Mouse (Mus musculus) midbrain, embryonic 15.5 days (tissue): Measurements from ENCODE around the gene Gm9837. TPM values are rescaled to one million over a fixed set of nuclear protein-coding genes. Genes with fewer than 3 reads are reported as not detected.
A peak's percentile ranks its signal among the peaks of the same experiment; 100 is the strongest.

ENCODE experiments used
- ATAC-seq: fragments of 200-750 bp; cut with Nextera tagmentation; replicated peaks from 2 replicates; pipeline ENCODE4 v1.8.0; 2017; ENCODE audit warnings: moderate TSS enrichment
- H3K27ac ChIP-seq: fragments of 300-500 bp; sonication (generic); 2 replicates; pipeline ENCODE4 v1.5.1; 2015; ENCODE audit warnings: mild to moderate bottlenecking, inconsistent platforms
- H3K27me3 ChIP-seq: fragments of 300-500 bp; sonication (generic); replicated peaks from 2 replicates; pipeline ENCODE4 v1.6.1; 2015; ENCODE audit warnings: inconsistent platforms
- H3K36me3 ChIP-seq: fragments of 300-500 bp; sonication (generic); replicated peaks from 2 replicates; pipeline ENCODE4 v1.6.1; 2015; ENCODE audit warnings: inconsistent platforms
- H3K4me1 ChIP-seq: fragments of 300-500 bp; sonication (generic); 2 replicates; pipeline ENCODE4 v1.6.1; 2015; ENCODE audit warnings: inconsistent platforms
- H3K4me2 ChIP-seq: fragments of 300-500 bp; sonication (generic); 2 replicates; pipeline ENCODE4 v1.6.1; 2015; ENCODE audit warnings: inconsistent platforms, mild to moderate bottlenecking, moderate library complexity
- H3K4me3 ChIP-seq: fragments of 300-500 bp; sonication (generic); 2 replicates; pipeline ENCODE4 v1.5.1; 2015; ENCODE audit warnings: mild to moderate bottlenecking, inconsistent platforms
- H3K9ac ChIP-seq: fragments of 300-500 bp; sonication (generic); 2 replicates; pipeline ENCODE4 v1.6.1; 2015; ENCODE audit warnings: mild to moderate bottlenecking, inconsistent platforms
- H3K9me3 ChIP-seq: fragments of 300-500 bp; sonication (generic); 2 replicates; pipeline ENCODE4 v1.6.1; 2016; ENCODE audit warnings: inconsistent platforms
- WGBS: fragments of 180-500 bp; shearing (Covaris S2); methylation state at CpG from one replicate; pipeline ENCODE4 v1.1.7; 2015; ENCODE audit warnings: mixed read lengths; 5-methylcytosine and 5-hydroxymethylcytosine counted together
- polyA plus RNA-seq: library from polyadenylated mRNA; unstranded; fragments of >200 nt; fragmentation: Nextera tagmentation; extraction: Ambion mirVana; gene quantifications from 2 replicates; pipeline ENCODE4 v1.2.1, GENCODE M21; 2015

The Gm9837 gene
- polyA plus RNA-seq, 1 experiment from 2014 or later: not detected

GRCm38 (mm10) chr11:53483159-53483891, 13.0 kb upstream of the Gm9837 start:
- WGBS: 82% methylated on average over 9 of the region's 9 CpGs
- Histone ChIP-seq H3K27me3 (peaks cover 66% of the 10 kb centered on the region), H3K4me2 (no peak overlapping the region), H3K9ac (no peak overlapping the region), H3K4me1 (peaks cover 27% of the 10 kb centered on the region), H3K4me3 (no peak overlapping the region), H3K27ac (no peak overlapping the region), H3K9me3 (no peaks in the 10 kb centered on the region), H3K36me3 (no peaks in the 10 kb centered on the region)
- no peak for ATAC-seq

- Histone ChIP-seq H3K4me3 (no peak overlapping the region), H3K4me1 (peaks cover 23% of the 10 kb centered on the region), H3K9me3 (no peaks in the 10 kb centered on the region), H3K9ac (no peak overlapping the region), H3K27me3 (peaks cover 59% of the 10 kb centered on the region), H3K36me3 (no peaks in the 10 kb centered on the region), H3K4me2 (no peak overlapping the region), H3K27ac (no peak overlapping the region)
- 75% methylated on average over 4 of the region's 4 CpGs for WGBS
- ATAC-seq: no peak
These were observed 10.9 kb upstream of the Gm9837 start for GRCm38 (mm10) chr11:53481088-53481730.

- peak within 1 kb of the TSS; percentile 88 for H3K4me2 ChIP-seq
- H3K27me3 ChIP-seq: peaks cover 49% of the 10 kb centered on the region
- 3% methylated on average over 40 of the region's 40 CpGs for WGBS
- H3K36me3 ChIP-seq: no peaks in the 10 kb centered on the region
- no peaks in the 10 kb centered on the region for H3K9me3 ChIP-seq
- H3K4me1 ChIP-seq: peaks cover 33% of the 10 kb centered on the region
- H3K27ac ChIP-seq: no peak within 1 kb of the TSS
- peak within 1 kb of the TSS; percentile 53 for H3K4me3 ChIP-seq
- peak; percentile 66 for ATAC-seq
- H3K9ac ChIP-seq: peak within 1 kb of the TSS; percentile 41
These were observed 9.6 kb upstream of the Gm9837 start, which contains the start of the genes Gm9945 and Sowaha for GRCm38 (mm10) chr11:53479783-53480301. TSS of gene Gm9945 (plus strand) at chr11:53480166. TSS of gene Sowaha (minus strand) at chr11:53480274.

- no peak overlapping the region for H3K27ac ChIP-seq
- peak overlapping the region; percentile 88 for H3K4me2 ChIP-seq
- 2% methylated on average over 62 of the region's 62 CpGs for WGBS
- peak overlapping the region; percentile 41 for H3K9ac ChIP-seq
- ATAC-seq: peak; percentile 17
- H3K27me3 ChIP-seq: peaks cover 49% of the 10 kb centered on the region
- H3K9me3 ChIP-seq: no peaks in the 10 kb centered on the region
- H3K4me3 ChIP-seq: peak overlapping the region; percentile 53
- peaks cover 33% of the 10 kb centered on the region for H3K4me1 ChIP-seq
- no peaks in the 10 kb centered on the region for H3K36me3 ChIP-seq
These were observed 9.0 kb upstream of the Gm9837 start for GRCm38 (mm10) chr11:53479171-53479782.

- Histone ChIP-seq H3K27ac (no peak overlapping the region), H3K4me2 (peak overlapping the region; percentile 88), H3K4me3 (peak overlapping the region; percentile 53), H3K9me3 (no peaks in the 10 kb centered on the region), H3K9ac (peak overlapping the region; percentile 41; the same call in 1 of the 2 replicates), H3K36me3 (no peaks in the 10 kb centered on the region), H3K27me3 (peaks cover 46% of the 10 kb centered on the region), H3K4me1 (peaks cover 33% of the 10 kb centered on the region)
- ATAC-seq: peak; percentile 35; the same call in 1 of the 2 replicates
- WGBS: 7% methylated on average over 76 of the region's 79 CpGs
These were observed 8.3 kb upstream of the Gm9837 start for GRCm38 (mm10) chr11:53478383-53479170.

- H3K27me3 ChIP-seq: peaks cover 42% of the 10 kb centered on the region
- no peak overlapping the region for H3K27ac ChIP-seq
- ATAC-seq: no peak
- H3K4me1 ChIP-seq: peaks cover 33% of the 10 kb centered on the region
- no peaks in the 10 kb centered on the region for H3K36me3 ChIP-seq
- WGBS: 44% methylated on average over 7 of the region's 7 CpGs
- no peaks in the 10 kb centered on the region for H3K9me3 ChIP-seq
- H3K4me3 ChIP-seq: no peak overlapping the region
- H3K4me2 ChIP-seq: no peak overlapping the region
- no peak overlapping the region for H3K9ac ChIP-seq
These were observed 7.6 kb upstream of the Gm9837 start for GRCm38 (mm10) chr11:53477833-53478232.

- Histone ChIP-seq H3K36me3 (no peaks in the 10 kb centered on the region), H3K4me1 (peaks cover 37% of the 10 kb centered on the region), H3K9ac (no peak overlapping the region; the same call in 1 of the 2 replicates), H3K27ac (peak overlapping the region; percentile 78), H3K4me2 (peak overlapping the region; percentile 42), H3K9me3 (no peaks in the 10 kb centered on the region), H3K4me3 (peak overlapping the region; percentile 25), H3K27me3 (peaks cover 35% of the 10 kb centered on the region)
- ATAC-seq: no peak
- WGBS: 7% methylated on average over 8 of the region's 8 CpGs
These were observed 5.3 kb upstream of the Gm9837 start for GRCm38 (mm10) chr11:53475620-53476019.

- H3K36me3 ChIP-seq: no peaks in the 10 kb centered on the region
- 76% methylated on average over 3 of the region's 3 CpGs for WGBS
- H3K9me3 ChIP-seq: no peaks in the 10 kb centered on the region
These were observed 2.4 kb upstream of the Gm9837 start for GRCm38 (mm10) chr11:53472709-53473108.

GRCm38 (mm10) chr11:53469294-53469967, 848 bp downstream of the Gm9837 start:
- Histone ChIP-seq H3K9me3 (peaks cover 2% of the 10 kb centered on the region; the same call in 1 of the 2 replicates), H3K4me3 (no peak overlapping the region), H3K27me3 (peaks cover 52% of the 10 kb centered on the region), H3K4me1 (peaks cover 28% of the 10 kb centered on the region), H3K27ac (no peak overlapping the region), H3K9ac (no peak overlapping the region), H3K4me2 (peak overlapping the region; percentile 54), H3K36me3 (no peaks in the 10 kb centered on the region)
- 32% methylated on average over 16 of the region's 16 CpGs for whole genome bisulfite sequencing
- no peak for ATAC-seq

More at GRCm38 (mm10) chr11:53472709-53473108, 2.4 kb upstream of the Gm9837 start:
- no peak overlapping the region for H3K27ac ChIP-seq
- H3K4me2 ChIP-seq: no peak overlapping the region
- no peak for ATAC-seq
- peaks cover 31% of the 10 kb centered on the region for H3K4me1 ChIP-seq
- peaks cover 23% of the 10 kb centered on the region for H3K27me3 ChIP-seq
- no peak overlapping the region for H3K4me3 ChIP-seq
- H3K9ac ChIP-seq: no peak overlapping the region

- H3K27ac ChIP-seq: no peak overlapping the region
These were observed 3.9 kb downstream of the Gm9837 start for GRCm38 (mm10) chr11:53466231-53466971.

More at GRCm38 (mm10) chr11:53466231-53466971, 3.9 kb downstream of the Gm9837 start:
- H3K9me3 ChIP-seq: peaks cover 3% of the 10 kb centered on the region; the same call in 1 of the 2 replicates
- H3K9ac ChIP-seq: peak overlapping the region; percentile 24; the same call in 1 of the 2 replicates
- ATAC-seq: peak; percentile 40
- H3K27me3 ChIP-seq: peaks cover 80% of the 10 kb centered on the region
- H3K4me3 ChIP-seq: peak overlapping the region; percentile 30
- WGBS: 5% methylated on average over 40 of the region's 40 CpGs
- H3K4me1 ChIP-seq: peaks cover 39% of the 10 kb centered on the region
- H3K4me2 ChIP-seq: peak overlapping the region; percentile 52
- H3K36me3 ChIP-seq: no peaks in the 10 kb centered on the region
